Mouse (Mus musculus) lung, embryonic 14.5 days (tissue): ENCODE measurements at regions not wholly inside any gene's neighbourhood (a gene's known extent, or its start where the extent isn't known, plus 50 kb on each side); places are given as distances from the start of the nearest gene placed in this dataset.

Source experiments
- ATAC-seq: fragments of 200-750 bp; cut with Nextera tagmentation; 2 replicates; pipeline ENCODE4 v1.8.0; 2017; ENCODE audit warnings: mild to moderate bottlenecking, moderate TSS enrichment, moderate library complexity; ENCODE audit not compliant: insufficient read depth
- DNase-seq: peaks from one replicate; pipeline ENCODE4 v3.0.0-alpha.2; 2015
- H3K27ac ChIP-seq: fragments of 300-500 bp; sonication (generic); 2 replicates; pipeline ENCODE4 v1.5.1; 2014; ENCODE audit warnings: low read depth, mild to moderate bottlenecking, moderate library complexity
- H3K27me3 ChIP-seq: fragments of 300-500 bp; sonication (generic); 2 replicates; pipeline ENCODE4 v1.6.1; 2014; ENCODE audit warnings: low read length, control low read depth; ENCODE audit not compliant: insufficient read depth
- H3K36me3 ChIP-seq: fragments of 300-500 bp; sonication (generic); 2 replicates; pipeline ENCODE4 v1.6.1; 2014; ENCODE audit warnings: control low read depth; ENCODE audit not compliant: insufficient read depth
- H3K4me1 ChIP-seq: fragments of 300-500 bp; sonication (generic); 2 replicates; pipeline ENCODE4 v1.6.1; 2014; ENCODE audit warnings: antibody characterized with exemption, control low read depth; ENCODE audit not compliant: insufficient read depth
- H3K4me2 ChIP-seq: fragments of 300-500 bp; sonication (generic); 2 replicates; pipeline ENCODE4 v1.6.1; 2014; ENCODE audit warnings: mild to moderate bottlenecking
- H3K4me3 ChIP-seq: fragments of 300-500 bp; sonication (generic); 2 replicates; pipeline ENCODE4 v1.5.1; 2014; ENCODE audit warnings: low read depth, low read length
- H3K9ac ChIP-seq: fragments of 300-500 bp; sonication (generic); 2 replicates; pipeline ENCODE4 v1.6.1; 2014
- H3K9me3 ChIP-seq: fragments of 300-500 bp; sonication (generic); 2 replicates; pipeline ENCODE4 v1.6.1; 2016; ENCODE audit warnings: low read depth, low read length, control low read depth
- CTCF ChIP-seq: IDR thresholded peaks from 2 replicates; pipeline ENCODE4 v1.5.1; 2016; ENCODE audit warnings: antibody characterized with exemption, low read depth
- WGBS: fragments of 180-500 bp; shearing (Covaris S2); extraction: QIAGEN DNeasy Blood & Tissue Kit; methylation state at CpG from one replicate; pipeline ENCODE4 v1.1.7; 2014; 5-methylcytosine and 5-hydroxymethylcytosine counted together

GRCm38 (mm10) chr13:99720566-99720965 is 180.3 kb downstream of the Cartpt start:
- Histone ChIP-seq H3K4me1 (no peaks in the 10 kb centered on the region), H3K27me3 (no peaks in the 10 kb centered on the region), H3K36me3 (no peaks in the 10 kb centered on the region), H3K27ac (no peak overlapping the region), H3K4me2 (no peak overlapping the region), H3K4me3 (no peak overlapping the region), H3K9ac (no peak overlapping the region), H3K9me3 (no peaks in the 10 kb centered on the region)
- no peak for TF ChIP-seq CTCF
- no peak for ATAC-seq
- 78% methylated on average over 3 of the region's 3 CpGs for WGBS
- no peak for DNase-seq

- Histone ChIP-seq H3K27ac (0 out of 2 replicates have a peak overlapping the region, but pooled peaks have one; percentile 10), H3K36me3 (no peaks in the 10 kb centered on the region), H3K4me3 (no peak overlapping the region), H3K4me2 (no peak overlapping the region), H3K9me3 (no peaks in the 10 kb centered on the region), H3K9ac (no peak overlapping the region), H3K27me3 (no peaks in the 10 kb centered on the region), H3K4me1 (no peaks in the 10 kb centered on the region)
- no peak for TF ChIP-seq CTCF
- DNase-seq (peak; percentile 17), ATAC-seq (no peak)
- 40% methylated on average over 3 of the region's 3 CpGs for WGBS
These were observed 180.2 kb upstream of the Map1b start for GRCm38 (mm10) chr13:99696559-99696890.

- Histone ChIP-seq H3K9me3 (no peaks in the 10 kb centered on the region), H3K9ac (no peak overlapping the region), H3K36me3 (no peaks in the 10 kb centered on the region), H3K27ac (no peak overlapping the region), H3K4me2 (no peak overlapping the region), H3K27me3 (no peaks in the 10 kb centered on the region), H3K4me3 (no peak overlapping the region), H3K4me1 (no peaks in the 10 kb centered on the region)
- WGBS = 64% methylated on average over 7 of the region's 7 CpGs
- no peak for TF ChIP-seq CTCF
- ATAC-seq (no peak), DNase-seq (no peak)
These were observed 179.7 kb upstream of the Map1b start for GRCm38 (mm10) chr13:99695874-99696558.

- H3K4me3 ChIP-seq = no peak overlapping the region
- WGBS = 76% methylated on average over 3 of the region's 3 CpGs
- no peak overlapping the region for H3K27ac ChIP-seq
- H3K4me2 ChIP-seq = no peak overlapping the region
- H3K27me3 ChIP-seq = no peaks in the 10 kb centered on the region
- no peak overlapping the region for H3K9ac ChIP-seq
- no peak for TF ChIP-seq CTCF
- no peaks in the 10 kb centered on the region for H3K36me3 ChIP-seq
- H3K9me3 ChIP-seq = no peaks in the 10 kb centered on the region
- no peaks in the 10 kb centered on the region for H3K4me1 ChIP-seq
- ATAC-seq (no peak), DNase-seq (no peak)
These were observed 163.6 kb upstream of the Map1b start for GRCm38 (mm10) chr13:99679934-99680333.

- TF ChIP-seq CTCF = no peak
- Histone ChIP-seq H3K9ac (no peak overlapping the region), H3K9me3 (no peaks in the 10 kb centered on the region), H3K36me3 (no peaks in the 10 kb centered on the region), H3K27ac (no peak overlapping the region), H3K27me3 (no peaks in the 10 kb centered on the region), H3K4me2 (no peak overlapping the region), H3K4me3 (no peak overlapping the region), H3K4me1 (no peaks in the 10 kb centered on the region)
- 17% methylated on average over 2 of the region's 2 CpGs for WGBS
- DNase-seq (peak; percentile 61), ATAC-seq (peak; percentile 74; the same call in 1 of the 2 replicates)
These were observed 163.1 kb upstream of the Map1b start for GRCm38 (mm10) chr13:99679430-99679829.

- WGBS = 0% methylated on average over 1 of the region's 1 CpGs
- Histone ChIP-seq H3K9me3 (no peaks in the 10 kb centered on the region), H3K4me3 (no peak overlapping the region), H3K9ac (no peak overlapping the region), H3K27me3 (no peaks in the 10 kb centered on the region), H3K4me1 (no peaks in the 10 kb centered on the region), H3K36me3 (no peaks in the 10 kb centered on the region), H3K27ac (no peak overlapping the region), H3K4me2 (no peak overlapping the region)
- TF ChIP-seq CTCF = no peak
- no peak for ATAC-seq
- DNase-seq = peak; percentile 32
These were observed 160.1 kb upstream of the Map1b start for GRCm38 (mm10) chr13:99676393-99676792.

- WGBS = 57% methylated on average over 5 of the region's 5 CpGs
- no peaks in the 10 kb centered on the region for H3K27me3 ChIP-seq
- H3K4me2 ChIP-seq = no peak overlapping the region
- peak; percentile 63 for DNase-seq
- no peaks in the 10 kb centered on the region for H3K36me3 ChIP-seq
- H3K9me3 ChIP-seq = no peaks in the 10 kb centered on the region
- H3K27ac ChIP-seq = no peak overlapping the region
- H3K4me1 ChIP-seq = no peaks in the 10 kb centered on the region
- no peak overlapping the region for H3K4me3 ChIP-seq
- ATAC-seq = no peak
- H3K9ac ChIP-seq = no peak overlapping the region
- no peak for TF ChIP-seq CTCF
These were observed 159.6 kb upstream of the Map1b start for GRCm38 (mm10) chr13:99675951-99676350.
